Mouse (Mus musculus): ENCODE measurements at regions not wholly inside any gene's neighbourhood (a gene's known extent, or its start where the extent isn't known, plus 50 kb on each side); places are given as distances from the start of the nearest gene placed in this dataset.

DNA sequence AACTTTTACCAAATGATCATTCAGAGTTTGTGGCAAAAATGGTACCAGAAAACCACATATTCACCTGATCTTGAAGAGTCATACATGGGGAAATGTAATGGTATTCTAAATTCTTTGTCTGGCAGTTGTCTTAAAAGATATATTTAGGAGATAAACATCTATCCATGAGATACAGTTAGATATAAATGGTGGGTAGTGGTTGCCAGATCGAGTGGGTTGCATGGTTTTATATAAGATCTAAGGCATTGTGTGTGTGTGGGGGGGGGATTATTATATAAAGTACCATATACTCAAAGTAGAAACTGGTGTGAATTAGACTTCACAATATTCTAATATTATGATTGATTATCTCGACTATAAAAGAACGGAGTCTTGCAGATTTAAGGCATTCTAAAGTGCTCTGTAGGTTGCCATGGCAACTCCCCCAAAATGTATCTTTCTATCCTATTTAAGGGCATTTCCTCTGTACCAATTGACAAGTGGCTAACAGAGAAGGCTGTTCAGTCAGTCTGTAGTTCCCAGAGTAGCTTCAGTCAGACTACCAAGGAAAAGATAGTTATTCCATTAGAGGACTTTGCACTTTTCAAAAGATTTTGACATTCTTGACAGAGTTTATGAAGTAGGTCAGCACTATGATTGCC is 89.3 kb upstream of the Man2a1 start:
- Histone ChIP-seq H3K9me3 (ENCODE audit: control insufficient read depth, low read depth, low read length) (no peaks in the 10 kb centered on the region), H3K36me3 (ENCODE audit: control insufficient read depth, insufficient read depth, low read length) (no peaks in the 10 kb centered on the region), H3K4me3 (ENCODE audit: low read depth, low read length) (no peak overlapping the region), H3K9ac (replicated peaks; ENCODE audit: low read depth, low read length) (no peak overlapping the region), H3K27ac (ENCODE audit: low read length) (no peak overlapping the region), H3K4me2 (replicated peaks; ENCODE audit: low read depth, low read length) (no peak overlapping the region), H3K4me1 (ENCODE audit: control insufficient read depth, insufficient read depth, low read length) (no peaks in the 10 kb centered on the region), H3K27me3 (ENCODE audit: control insufficient read depth, insufficient read depth, low read length) (no peaks in the 10 kb centered on the region)
- no peak for ATAC-seq (ENCODE audit: insufficient number of reproducible peaks, insufficient read depth, low FRiP score, low read depth)
- WGBS = 79% methylated on average over 3 of the region's 3 CpGs

- Histone ChIP-seq H3K9me3 (ENCODE audit: control insufficient read depth, low read depth, low read length) (no peaks in the 10 kb centered on the region), H3K36me3 (ENCODE audit: control insufficient read depth, insufficient read depth, low read length) (no peaks in the 10 kb centered on the region), H3K4me3 (ENCODE audit: low read depth, low read length) (no peak overlapping the region), H3K27ac (ENCODE audit: low read length) (no peak overlapping the region), H3K27me3 (ENCODE audit: control insufficient read depth, insufficient read depth, low read length) (no peaks in the 10 kb centered on the region), H3K4me2 (replicated peaks; ENCODE audit: low read depth, low read length) (no peak overlapping the region), H3K4me1 (ENCODE audit: control insufficient read depth, insufficient read depth, low read length) (no peaks in the 10 kb centered on the region), H3K9ac (replicated peaks; ENCODE audit: low read depth, low read length) (no peak overlapping the region)
- ATAC-seq (ENCODE audit: insufficient number of reproducible peaks, insufficient read depth, low FRiP score, low read depth) = no peak
- 72% methylated on average over 8 of the region's 8 CpGs for WGBS
These were observed 78.3 kb upstream of the Man2a1 start for GRCm38 (mm10) chr17:64522213-64522612.

- H3K27ac ChIP-seq (ENCODE audit: low read length) = no peak overlapping the region
- no peak for ATAC-seq (ENCODE audit: insufficient number of reproducible peaks, insufficient read depth, low FRiP score, low read depth)
- H3K9ac ChIP-seq (replicated peaks; ENCODE audit: low read depth, low read length) = no peak overlapping the region
- H3K4me3 ChIP-seq (ENCODE audit: low read depth, low read length) = no peak overlapping the region
- peaks cover 4% of the 10 kb centered on the region for H3K4me1 ChIP-seq (ENCODE audit: control insufficient read depth, insufficient read depth, low read length)
- no peak overlapping the region for H3K4me2 ChIP-seq (replicated peaks; ENCODE audit: low read depth, low read length)
- H3K9me3 ChIP-seq (ENCODE audit: control insufficient read depth, low read depth, low read length) = no peaks in the 10 kb centered on the region
- no peaks in the 10 kb centered on the region for H3K27me3 ChIP-seq (ENCODE audit: control insufficient read depth, insufficient read depth, low read length)
- WGBS = 97% methylated on average over 8 of the region's 8 CpGs
- no peaks in the 10 kb centered on the region for H3K36me3 ChIP-seq (ENCODE audit: control insufficient read depth, insufficient read depth, low read length)
These were observed 76.6 kb upstream of the Man2a1 start for GRCm38 (mm10) chr17:64523899-64524298.

GRCm38 (mm10) chr17:64527817-64528216 is 72.7 kb upstream of the Man2a1 start:
- H3K4me2 ChIP-seq (replicated peaks; ENCODE audit: low read depth, low read length) = no peak overlapping the region
- H3K4me1 ChIP-seq (ENCODE audit: control insufficient read depth, insufficient read depth, low read length) = peaks cover 4% of the 10 kb centered on the region
- no peak overlapping the region for H3K27ac ChIP-seq (ENCODE audit: low read length)
- H3K4me3 ChIP-seq (ENCODE audit: low read depth, low read length) = no peak overlapping the region
- H3K27me3 ChIP-seq (ENCODE audit: control insufficient read depth, insufficient read depth, low read length) = no peaks in the 10 kb centered on the region
- 56% methylated on average over 7 of the region's 7 CpGs for WGBS
- no peak overlapping the region for H3K9ac ChIP-seq (replicated peaks; ENCODE audit: low read depth, low read length)
- 0 out of 2 replicates have a peak, but pooled peaks have one; percentile 28 for ATAC-seq (ENCODE audit: insufficient number of reproducible peaks, insufficient read depth, low FRiP score, low read depth)
- no peaks in the 10 kb centered on the region for H3K36me3 ChIP-seq (ENCODE audit: control insufficient read depth, insufficient read depth, low read length)
- no peaks in the 10 kb centered on the region for H3K9me3 ChIP-seq (ENCODE audit: control insufficient read depth, low read depth, low read length)

DNA sequence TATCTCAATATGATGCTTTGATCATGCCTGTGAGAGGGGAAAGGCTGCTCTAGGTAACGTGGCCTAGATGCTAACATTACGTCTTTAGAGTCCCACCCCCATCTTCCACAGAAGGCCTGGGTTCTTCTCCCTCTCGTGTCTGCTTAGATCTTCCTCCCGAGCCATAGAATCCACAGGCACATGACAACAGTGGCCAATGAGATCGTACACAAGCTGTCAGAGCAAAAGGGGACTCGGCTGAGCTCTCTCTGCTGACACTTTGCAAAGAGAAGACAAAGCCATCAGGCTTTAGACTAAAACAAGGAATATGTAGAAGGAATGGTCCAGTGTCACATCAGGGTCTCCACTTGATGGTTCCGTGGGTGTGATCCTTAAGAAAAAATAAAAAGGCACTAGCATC is 72.1 kb upstream of the Man2a1 start:
- Histone ChIP-seq H3K9ac (replicated peaks; ENCODE audit: low read depth, low read length) (no peak overlapping the region), H3K27me3 (ENCODE audit: control insufficient read depth, insufficient read depth, low read length) (no peaks in the 10 kb centered on the region), H3K4me1 (ENCODE audit: control insufficient read depth, insufficient read depth, low read length) (peaks cover 4% of the 10 kb centered on the region), H3K27ac (ENCODE audit: low read length) (no peak overlapping the region), H3K9me3 (ENCODE audit: control insufficient read depth, low read depth, low read length) (no peaks in the 10 kb centered on the region), H3K36me3 (ENCODE audit: control insufficient read depth, insufficient read depth, low read length) (no peaks in the 10 kb centered on the region), H3K4me3 (ENCODE audit: low read depth, low read length) (no peak overlapping the region), H3K4me2 (replicated peaks; ENCODE audit: low read depth, low read length) (no peak overlapping the region)
- WGBS = 85% methylated on average over 7 of the region's 7 CpGs
- no peak for ATAC-seq (ENCODE audit: insufficient number of reproducible peaks, insufficient read depth, low FRiP score, low read depth)

GRCm38 (mm10) chr17:64529296-64529994 is 71.1 kb upstream of the Man2a1 start:
- WGBS = 78% methylated on average over 14 of the region's 14 CpGs

GRCm38 (mm10) chr17:64531150-64531549 is 69.4 kb upstream of the Man2a1 start:
- H3K9ac ChIP-seq (replicated peaks; ENCODE audit: low read depth, low read length) = no peak overlapping the region
- no peaks in the 10 kb centered on the region for H3K9me3 ChIP-seq (ENCODE audit: control insufficient read depth, low read depth, low read length)
- H3K4me2 ChIP-seq (replicated peaks; ENCODE audit: low read depth, low read length) = no peak overlapping the region
- no peak for ATAC-seq (ENCODE audit: insufficient number of reproducible peaks, insufficient read depth, low FRiP score, low read depth)
- no peaks in the 10 kb centered on the region for H3K27me3 ChIP-seq (ENCODE audit: control insufficient read depth, insufficient read depth, low read length)
- no peak overlapping the region for H3K27ac ChIP-seq (ENCODE audit: low read length)
- H3K4me3 ChIP-seq (ENCODE audit: low read depth, low read length) = no peak overlapping the region
- peaks cover 4% of the 10 kb centered on the region for H3K4me1 ChIP-seq (ENCODE audit: control insufficient read depth, insufficient read depth, low read length)
- WGBS = 91% methylated on average over 7 of the region's 7 CpGs
- no peaks in the 10 kb centered on the region for H3K36me3 ChIP-seq (ENCODE audit: control insufficient read depth, insufficient read depth, low read length)

More at GRCm38 (mm10) chr17:64529296-64529994, 71.1 kb upstream of the Man2a1 start:
- H3K9ac ChIP-seq (replicated peaks; ENCODE audit: low read depth, low read length) = no peak overlapping the region
- no peaks in the 10 kb centered on the region for H3K36me3 ChIP-seq (ENCODE audit: control insufficient read depth, insufficient read depth, low read length)
- H3K27ac ChIP-seq (ENCODE audit: low read length) = no peak overlapping the region
- no peaks in the 10 kb centered on the region for H3K27me3 ChIP-seq (ENCODE audit: control insufficient read depth, insufficient read depth, low read length)
- no peak overlapping the region for H3K4me3 ChIP-seq (ENCODE audit: low read depth, low read length)
- no peak overlapping the region for H3K4me2 ChIP-seq (replicated peaks; ENCODE audit: low read depth, low read length)
- H3K4me1 ChIP-seq (ENCODE audit: control insufficient read depth, insufficient read depth, low read length) = peaks cover 4% of the 10 kb centered on the region
- ATAC-seq (ENCODE audit: insufficient number of reproducible peaks, insufficient read depth, low FRiP score, low read depth) = no peak
- no peaks in the 10 kb centered on the region for H3K9me3 ChIP-seq (ENCODE audit: control insufficient read depth, low read depth, low read length)

DNA sequence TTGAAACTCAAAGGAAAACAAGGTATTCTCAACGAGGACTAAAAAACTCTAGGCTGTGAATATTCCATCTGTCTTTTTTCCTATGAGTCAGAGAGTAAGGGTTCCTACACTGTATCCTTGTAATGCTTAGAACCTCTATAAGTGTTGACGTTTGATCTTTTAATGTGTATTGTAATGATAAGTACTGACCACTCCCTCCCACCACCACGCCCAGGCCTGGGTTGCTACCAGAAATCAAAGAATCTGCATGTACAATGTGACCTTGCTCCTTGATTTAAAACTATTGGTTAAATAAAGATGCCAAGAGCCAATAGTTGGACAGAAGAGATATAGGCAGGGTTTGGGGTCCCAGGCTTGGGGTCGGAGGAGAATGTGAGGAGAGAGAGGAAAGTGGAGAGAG is 66.2 kb upstream of the Man2a1 start:
- ATAC-seq (ENCODE audit: insufficient number of reproducible peaks, insufficient read depth, low FRiP score, low read depth) = no peak
- WGBS = 81% methylated on average over 4 of the region's 4 CpGs
- H3K4me3 ChIP-seq (ENCODE audit: low read depth, low read length) = no peak overlapping the region
- H3K36me3 ChIP-seq (ENCODE audit: control insufficient read depth, insufficient read depth, low read length) = no peaks in the 10 kb centered on the region
- H3K9me3 ChIP-seq (ENCODE audit: control insufficient read depth, low read depth, low read length) = no peaks in the 10 kb centered on the region
- H3K4me2 ChIP-seq (replicated peaks; ENCODE audit: low read depth, low read length) = no peak overlapping the region
- no peaks in the 10 kb centered on the region for H3K4me1 ChIP-seq (ENCODE audit: control insufficient read depth, insufficient read depth, low read length)
- no peaks in the 10 kb centered on the region for H3K27me3 ChIP-seq (ENCODE audit: control insufficient read depth, insufficient read depth, low read length)
- H3K27ac ChIP-seq (ENCODE audit: low read length) = no peak overlapping the region
- no peak overlapping the region for H3K9ac ChIP-seq (replicated peaks; ENCODE audit: low read depth, low read length)

Measured in stomach, embryonic 14.5 days (tissue).